ENCODE assay signal across 9 mouse cellular contexts in genomic region chr1:131137111-131137510, GRCm38 (mm10). TPM values are rescaled to one million over a fixed set of nuclear protein-coding genes. Genes with fewer than 3 reads are reported as not detected.
DNase-seq lines count a peak whose midpoint lies in the region; ATAC-seq and TF ChIP-seq lines count a peak whose summit lies in the region.
"Had no signal": no experiment of that assay in that cellular context is flagged by ENCODE, and none has a peak within 500 bp of the region (broad histone marks: within the 10 kb centered on the region; RNA-seq: fewer than 3 reads in every experiment).

No protein-coding gene starts in this region.

- H3K4me1 ChIP-seq in kidney, postnatal 0 days (replicated peaks; ENCODE audit: insufficient read depth, low read length): peaks cover 4% of the 10 kb centered on the region; the same call in 1 of the 2 replicates
- peaks cover 4% of the 10 kb centered on the region for H3K4me1 ChIP-seq in cortical plate, adult 2 months (ENCODE audit: control insufficient read depth, insufficient read depth, low read length)
- H3K4me1 ChIP-seq in hindbrain, embryonic 15.5 days (replicated peaks): peaks cover 41% of the 10 kb centered on the region
- H3K4me1 ChIP-seq in midbrain, postnatal 0 days (ENCODE audit: insufficient read depth, low read length): peaks cover 8% of the 10 kb centered on the region; the same call in 1 of the 2 replicates

- no peak for TF ChIP-seq CTCF in kidney, postnatal 0 days (IDR thresholded peaks at IDR 0.05; ENCODE audit: low read depth)
- TF ChIP-seq CTCF in cortical plate, adult 2 months (IDR thresholded peaks at IDR 0.05; ENCODE audit: extremely low read depth, insufficient read depth, low read length): no peak
- no peak for TF ChIP-seq CTCF in midbrain, postnatal 0 days (IDR thresholded peaks at IDR 0.05)

- 28% methylated on average over 5 of the region's 5 CpGs for WGBS in kidney, postnatal 0 days
- 5% methylated on average over 5 of the region's 5 CpGs for WGBS in hindbrain, embryonic 15.5 days
- 3% methylated on average over 5 of the region's 5 CpGs for WGBS in midbrain, postnatal 0 days

- no peak overlapping the region for H3K27ac ChIP-seq in kidney, postnatal 0 days
- H3K27ac ChIP-seq in cortical plate, adult 2 months (ENCODE audit: insufficient read depth, low read length): no peak overlapping the region
- H3K27ac ChIP-seq in hindbrain, embryonic 15.5 days (replicated peaks): peak overlapping the region; percentile 61
- no peak overlapping the region for H3K27ac ChIP-seq in midbrain, postnatal 0 days (ENCODE audit: low read depth, low read length)

- no peak overlapping the region for H3K9ac ChIP-seq in kidney, postnatal 0 days (ENCODE audit: low read depth, low read length)
- H3K9ac ChIP-seq in hindbrain, embryonic 15.5 days: peak overlapping the region; percentile 64
- H3K9ac ChIP-seq in midbrain, postnatal 0 days (replicated peaks; ENCODE audit: low read length, poor library complexity, severe bottlenecking): 0 out of 2 replicates have a peak overlapping the region, but pooled peaks have one; percentile 86

- 0 out of 2 replicates have a peak overlapping the region, but pooled peaks have one; percentile 77 for H3K4me3 ChIP-seq in kidney, postnatal 0 days (replicated peaks; ENCODE audit: low read depth, low read length)
- H3K4me3 ChIP-seq in cortical plate, adult 2 months (ENCODE audit: insufficient read depth, low read length): peak overlapping the region; percentile 43
- H3K4me3 ChIP-seq in hindbrain, embryonic 15.5 days: peak overlapping the region; percentile 64
- H3K4me3 ChIP-seq in midbrain, postnatal 0 days (ENCODE audit: low read depth, low read length): peak overlapping the region; percentile 82

- no peaks in the 10 kb centered on the region for H3K9me3 ChIP-seq in kidney, postnatal 0 days (replicated peaks; ENCODE audit: low read length)
- no peaks in the 10 kb centered on the region for H3K9me3 ChIP-seq in hindbrain, embryonic 15.5 days
- no peaks in the 10 kb centered on the region for H3K9me3 ChIP-seq in midbrain, postnatal 0 days (ENCODE audit: low read length)

- peak overlapping the region; percentile 99; the same call in 1 of the 2 replicates for H3K4me2 ChIP-seq in kidney, postnatal 0 days (ENCODE audit: low read length)
- H3K4me2 ChIP-seq in hindbrain, embryonic 15.5 days: peak overlapping the region; percentile 73
- H3K4me2 ChIP-seq in midbrain, postnatal 0 days (ENCODE audit: low read depth, low read length, poor library complexity, severe bottlenecking): peak overlapping the region; percentile 79

- no peaks in the 10 kb centered on the region for H3K36me3 ChIP-seq in kidney, postnatal 0 days (ENCODE audit: insufficient read depth, low read length)
- H3K36me3 ChIP-seq in hindbrain, embryonic 15.5 days: 0 out of 2 replicates have a peak, but pooled peaks cover 5% of the 10 kb centered on the region
- H3K36me3 ChIP-seq in midbrain, postnatal 0 days (ENCODE audit: insufficient read depth, low read length): no peaks in the 10 kb centered on the region

- no peaks in the 10 kb centered on the region for H3K27me3 ChIP-seq in kidney, postnatal 0 days (ENCODE audit: insufficient read depth, low read length)
- no peaks in the 10 kb centered on the region for H3K27me3 ChIP-seq in hindbrain, embryonic 15.5 days
- no peaks in the 10 kb centered on the region for H3K27me3 ChIP-seq in midbrain, postnatal 0 days (ENCODE audit: insufficient read depth, low read length)

- no peak for TF ChIP-seq POLR2A in cortical plate, adult 2 months (IDR thresholded peaks at IDR 0.05; ENCODE audit: extremely low read depth, insufficient read depth, low read length)

- no peak for DNase-seq in kidney, postnatal 0 days (ENCODE audit: low spot score)
- DNase-seq in kidney, postnatal 10 days: no peak
- DNase-seq in midbrain, postnatal 0 days (ENCODE audit: low spot score): no peak
- DNase-seq in retina, postnatal 1 day: no peak
- DNase-seq in kidney, adult 9 months: no peak
- no peak for DNase-seq in left cerebral cortex, postnatal 4 days
- DNase-seq: right cerebral cortex, postnatal 14 days had no signal

- intact Hi-C loops in left cerebral cortex, postnatal 4 days (cut with DNase I): loop anchor here (10.0 kb wide), 1 partner anchor 262 kb away; no protein-coding TSS in a partner anchor

- no peak for ATAC-seq in kidney, postnatal 0 days (replicated peaks; ENCODE audit: low FRiP score, low read depth)
- ATAC-seq in hindbrain, embryonic 15.5 days (ENCODE audit: low FRiP score, low read depth): no peak
- no peak for ATAC-seq in midbrain, postnatal 0 days (ENCODE audit: low FRiP score)

RNA-seq across cellular contexts. Expression of gene Dyrk3, which starts 1.0 kb away (rescaled TPM):
- polyA plus RNA-seq in kidney, postnatal 0 days (2015; fragmentation: Nextera tagmentation; extraction: Ambion mirVana): 5.2 and 5.8 TPM in 2 replicates
- polyA plus RNA-seq in cortical plate, adult 2 months (2012; rRNA removed): 6.2 and 7.1 TPM in 2 replicates
- 13.8 and 15.9 TPM in 2 replicates for polyA plus RNA-seq in hindbrain, embryonic 15.5 days (2015; fragmentation: Nextera tagmentation; extraction: Ambion mirVana)
- total RNA-seq in midbrain, postnatal 0 days (2014; rRNA removed): 10.6 and 12.0 TPM in 2 replicates
- polyA plus RNA-seq in midbrain, postnatal 0 days (2015; fragmentation: Nextera tagmentation; extraction: Ambion mirVana): 13.0 and 13.4 TPM in 2 replicates
- total RNA-seq in left cerebral cortex, postnatal 4 days (2021): 10 to 100 TPM; 15.8 to 16.9 TPM

RNA-seq across cellular contexts. Expression of gene Eif2d, which starts 15.9 kb away (rescaled TPM):
- polyA plus RNA-seq in kidney, postnatal 0 days (2015; fragmentation: Nextera tagmentation; extraction: Ambion mirVana): 49.1 and 53.0 TPM in 2 replicates
- 57.8 and 58.0 TPM in 2 replicates for polyA plus RNA-seq in cortical plate, adult 2 months (2012; rRNA removed)
- 49.1 and 51.9 TPM in 2 replicates for polyA plus RNA-seq in hindbrain, embryonic 15.5 days (2015; fragmentation: Nextera tagmentation; extraction: Ambion mirVana)
- 29.2 and 32.3 TPM in 2 replicates for total RNA-seq in midbrain, postnatal 0 days (2014; rRNA removed)
- polyA plus RNA-seq in midbrain, postnatal 0 days (2015; fragmentation: Nextera tagmentation; extraction: Ambion mirVana): 43.2 and 43.4 TPM in 2 replicates
- 10 to 100 TPM; 40.8 to 45.0 TPM for total RNA-seq in left cerebral cortex, postnatal 4 days (2021)

RNA-seq across cellular contexts. Expression of gene Mapkapk2, which starts 39.5 kb away (rescaled TPM):
- 50.1 and 55.9 TPM in 2 replicates for polyA plus RNA-seq in kidney, postnatal 0 days (2015; fragmentation: Nextera tagmentation; extraction: Ambion mirVana)
- 24.5 and 26.4 TPM in 2 replicates for polyA plus RNA-seq in cortical plate, adult 2 months (2012; rRNA removed)
- 20.0 and 22.1 TPM in 2 replicates for polyA plus RNA-seq in hindbrain, embryonic 15.5 days (2015; fragmentation: Nextera tagmentation; extraction: Ambion mirVana)
- 44.2 and 48.1 TPM in 2 replicates for total RNA-seq in midbrain, postnatal 0 days (2014; rRNA removed)
- polyA plus RNA-seq in midbrain, postnatal 0 days (2015; fragmentation: Nextera tagmentation; extraction: Ambion mirVana): 13.7 and 13.8 TPM in 2 replicates
- 10 to 100 TPM; 32.1 to 35.4 TPM for total RNA-seq in left cerebral cortex, postnatal 4 days (2021)
